Comparison of ENCODE assay signal across 8 mouse cellular contexts in the genomic region with DNA sequence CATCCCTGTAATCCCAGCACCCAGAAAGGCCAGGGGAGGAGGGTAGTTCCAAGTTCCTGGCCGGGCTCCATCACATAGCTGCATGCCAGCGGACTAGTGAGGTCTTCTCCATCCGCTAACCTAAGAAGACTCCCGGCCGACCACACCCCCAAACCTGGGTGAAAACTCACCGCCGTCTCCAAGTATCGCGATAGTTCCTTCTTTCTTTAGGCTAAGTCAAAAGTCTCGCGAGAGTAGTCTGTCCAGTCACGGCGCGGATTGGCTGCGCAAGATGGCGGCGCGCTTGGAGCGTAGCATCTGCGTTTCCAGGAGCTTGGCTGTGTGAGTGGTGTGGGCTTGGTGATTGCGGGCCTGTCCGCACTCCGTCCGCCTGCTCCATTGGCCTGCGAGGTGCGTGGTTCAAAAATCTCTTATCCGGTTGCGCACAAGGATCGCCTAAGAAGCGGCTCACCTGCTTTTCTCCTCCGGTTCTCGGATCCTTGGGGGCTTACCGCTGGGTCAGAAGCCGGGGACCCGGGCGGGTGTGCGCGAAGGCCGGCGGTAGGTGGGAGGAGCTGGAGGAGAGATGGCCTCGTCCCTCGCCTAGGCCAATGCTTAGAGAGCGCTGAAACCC. TPM values are rescaled to one million over a fixed set of nuclear protein-coding genes. Genes with fewer than 3 reads are reported as not detected.
DNase-seq lines count a peak whose midpoint lies in the region; ATAC-seq and TF ChIP-seq lines count a peak whose summit lies in the region.

A gene (plus strand): TSS at position 236 of the 613 bp plus-strand sequence.

- TF ChIP-seq CTCF in E14TG2a.4 (conservative IDR thresholded peaks at IDR 0.05; ENCODE audit: low read length) = no peak
- TF ChIP-seq CTCF in heart, postnatal 0 days (IDR thresholded peaks at IDR 0.05; ENCODE audit: low read depth) = no peak
- TF ChIP-seq CTCF in testis, adult 2 months (IDR thresholded peaks at IDR 0.05; ENCODE audit: control insufficient read depth, insufficient read depth, insufficient replicate concordance, low read depth, low read length) = no peak

- DNase-seq in c-Kit-positive CD71-positive TER-119-positive erythroid progenitor cells, embryonic 14.5 days (ENCODE audit: low spot score) = peak; percentile 97
- peak; percentile 99 for DNase-seq in heart, postnatal 0 days (ENCODE audit: low spot score)
- DNase-seq in kidney, postnatal 4 days = peak; percentile 93 to 96

- TF ChIP-seq POLR2A in testis, adult 2 months (IDR thresholded peaks at IDR 0.05; ENCODE audit: control insufficient read depth, low read depth, low read length) = peak; percentile 99

- peak; percentile 69 for TF ChIP-seq EP300 in heart, postnatal 0 days (IDR thresholded peaks at IDR 0.05; ENCODE audit: low read depth)

- peak within 1 kb of the TSS; percentile 72 for H3K4me2 ChIP-seq in forebrain, embryonic 12.5 days
- H3K4me2 ChIP-seq in heart, postnatal 0 days (ENCODE audit: low read depth, low read length) = peak within 1 kb of the TSS; percentile 71
- peak within 1 kb of the TSS; percentile 65 for H3K4me2 ChIP-seq in liver, embryonic 16.5 days (ENCODE audit: low read depth, low read length)
- peak within 1 kb of the TSS; percentile 84 for H3K4me2 ChIP-seq in neural tube, embryonic 13.5 days

- ATAC-seq in forebrain, embryonic 12.5 days (ENCODE audit: low FRiP score) = peak; percentile 97
- peak; percentile 93 for ATAC-seq in heart, postnatal 0 days (ENCODE audit: insufficient read depth, low read depth)
- ATAC-seq in liver, embryonic 16.5 days (ENCODE audit: low read depth) = peak; percentile 94
- ATAC-seq in neural tube, embryonic 13.5 days (ENCODE audit: low read depth) = peak; percentile 96

- peak within 1 kb of the TSS; percentile 89 for H3K4me3 ChIP-seq in E14TG2a.4 (replicated peaks; ENCODE audit: low read length)
- peak within 1 kb of the TSS; percentile 77 for H3K4me3 ChIP-seq in forebrain, embryonic 12.5 days (replicated peaks)
- peak within 1 kb of the TSS; percentile 74 for H3K4me3 ChIP-seq in heart, postnatal 0 days (ENCODE audit: low read depth, low read length)
- H3K4me3 ChIP-seq in liver, embryonic 16.5 days (ENCODE audit: low read depth, low read length) = peak within 1 kb of the TSS; percentile 80
- peak within 1 kb of the TSS; percentile 80 for H3K4me3 ChIP-seq in neural tube, embryonic 13.5 days
- peak within 1 kb of the TSS; percentile 96 for H3K4me3 ChIP-seq in testis, adult 2 months (ENCODE audit: control insufficient read depth, low read depth, low read length)

- H3K4me1 ChIP-seq in E14TG2a.4 (replicated peaks; ENCODE audit: low read depth, low read length) = peaks cover 56% of the 10 kb centered on the region
- H3K4me1 ChIP-seq in forebrain, embryonic 12.5 days = peaks cover 16% of the 10 kb centered on the region
- peaks cover 11% of the 10 kb centered on the region for H3K4me1 ChIP-seq in heart, postnatal 0 days (ENCODE audit: control insufficient read depth, insufficient read depth)
- H3K4me1 ChIP-seq in liver, embryonic 16.5 days (ENCODE audit: control insufficient read depth, low read depth, low read length) = peaks cover 10% of the 10 kb centered on the region; the same call in 1 of the 2 replicates
- H3K4me1 ChIP-seq in neural tube, embryonic 13.5 days (replicated peaks) = peaks cover 24% of the 10 kb centered on the region
- H3K4me1 ChIP-seq in testis, adult 2 months (ENCODE audit: control insufficient read depth, insufficient read depth, low read length) = peaks cover 2% of the 10 kb centered on the region; the same call in 1 of the 2 replicates

- H3K36me3 ChIP-seq in E14TG2a.4 (ENCODE audit: insufficient read depth, low read length) = peaks cover 36% of the 10 kb centered on the region
- peaks cover 27% of the 10 kb centered on the region for H3K36me3 ChIP-seq in forebrain, embryonic 12.5 days (replicated peaks)
- peaks cover 22% of the 10 kb centered on the region for H3K36me3 ChIP-seq in heart, postnatal 0 days (replicated peaks; ENCODE audit: control insufficient read depth, insufficient read depth, low read length)
- H3K36me3 ChIP-seq in liver, embryonic 16.5 days (ENCODE audit: control insufficient read depth, insufficient read depth) = peaks cover 9% of the 10 kb centered on the region
- peaks cover 22% of the 10 kb centered on the region for H3K36me3 ChIP-seq in neural tube, embryonic 13.5 days
- no peaks in the 10 kb centered on the region for H3K36me3 ChIP-seq in testis, adult 2 months (ENCODE audit: control insufficient read depth, insufficient read depth, low read length)

- WGBS in forebrain, embryonic 12.5 days = under 1% methylated on average over 43 of the region's 43 CpGs
- under 1% methylated on average over 43 of the region's 43 CpGs for WGBS in heart, postnatal 0 days
- WGBS in liver, embryonic 16.5 days (ENCODE audit: insufficient replicate concordance) = 0% methylated on average over 43 of the region's 43 CpGs
- WGBS in neural tube, embryonic 13.5 days = under 1% methylated on average over 43 of the region's 43 CpGs

- H3K9me3 ChIP-seq in E14TG2a.4 (ENCODE audit: low read length) = no peaks in the 10 kb centered on the region
- H3K9me3 ChIP-seq in forebrain, embryonic 12.5 days = no peaks in the 10 kb centered on the region
- H3K9me3 ChIP-seq in heart, postnatal 0 days (replicated peaks; ENCODE audit: control insufficient read depth, low read length) = no peaks in the 10 kb centered on the region
- H3K9me3 ChIP-seq in liver, embryonic 16.5 days (replicated peaks; ENCODE audit: control insufficient read depth, low read length) = no peaks in the 10 kb centered on the region
- H3K9me3 ChIP-seq in neural tube, embryonic 13.5 days = no peaks in the 10 kb centered on the region

- H3K27me3 ChIP-seq in E14TG2a.4 (ENCODE audit: insufficient read depth, low read length) = no peaks in the 10 kb centered on the region
- no peaks in the 10 kb centered on the region for H3K27me3 ChIP-seq in forebrain, embryonic 12.5 days
- no peaks in the 10 kb centered on the region for H3K27me3 ChIP-seq in heart, postnatal 0 days (ENCODE audit: control insufficient read depth, insufficient read depth, low read length)
- no peaks in the 10 kb centered on the region for H3K27me3 ChIP-seq in liver, embryonic 16.5 days (ENCODE audit: control insufficient read depth, insufficient read depth, low read depth, low read length)
- no peaks in the 10 kb centered on the region for H3K27me3 ChIP-seq in neural tube, embryonic 13.5 days
- no peaks in the 10 kb centered on the region for H3K27me3 ChIP-seq in testis, adult 2 months (ENCODE audit: control insufficient read depth, insufficient read depth, low read length)

- H3K27ac ChIP-seq in forebrain, embryonic 12.5 days = peak within 1 kb of the TSS; percentile 91
- peak within 1 kb of the TSS; percentile 90 for H3K27ac ChIP-seq in heart, postnatal 0 days (ENCODE audit: low read depth)
- peak within 1 kb of the TSS; percentile 76 for H3K27ac ChIP-seq in liver, embryonic 16.5 days (ENCODE audit: low read length)
- peak within 1 kb of the TSS; percentile 95 for H3K27ac ChIP-seq in neural tube, embryonic 13.5 days (replicated peaks)
- H3K27ac ChIP-seq in testis, adult 2 months (ENCODE audit: control insufficient read depth, insufficient read depth, low read depth, low read length) = peak within 1 kb of the TSS; percentile 84

- H3K9ac ChIP-seq in forebrain, embryonic 12.5 days = peak within 1 kb of the TSS; percentile 87
- peak within 1 kb of the TSS; percentile 67 for H3K9ac ChIP-seq in heart, postnatal 0 days (replicated peaks; ENCODE audit: low read depth, low read length)
- H3K9ac ChIP-seq in liver, embryonic 16.5 days (ENCODE audit: low read depth, low read length) = peak within 1 kb of the TSS; percentile 71
- peak within 1 kb of the TSS; percentile 79 for H3K9ac ChIP-seq in neural tube, embryonic 13.5 days

RNA-seq across cellular contexts. Expression of the gene that starts here (rescaled TPM):
- polyA plus RNA-seq in forebrain, embryonic 12.5 days (2016; fragmentation: Nextera tagmentation; extraction: Ambion mirVana) = 56.6 and 60.4 TPM in 2 replicates
- total RNA-seq in heart, postnatal 0 days (2014; rRNA removed; ENCODE audit: low replicate concordance) = 3.6 and 5.2 TPM in 2 replicates
- 12.7 and 16.2 TPM in 2 replicates for polyA plus RNA-seq in heart, postnatal 0 days (2015; fragmentation: Nextera tagmentation; extraction: Ambion mirVana)
- 15.5 and 16.6 TPM in 2 replicates for polyA plus RNA-seq in liver, embryonic 16.5 days (2015; fragmentation: Nextera tagmentation; extraction: Ambion mirVana)
- 40.2 and 49.8 TPM in 2 replicates for polyA plus RNA-seq in neural tube, embryonic 13.5 days (2015; fragmentation: Nextera tagmentation; extraction: Ambion mirVana)
- polyA plus RNA-seq in testis, adult 2 months (2012; rRNA removed) = 5.3 and 6.4 TPM in 2 replicates

Comparison
In these comparisons a context has a peak if more than half of its experiments do, and no peak if none do; other contexts are left out.
1. Peak in every context shown above with its lines: DNase-seq, ATAC-seq, H3K4me3 ChIP-seq and H3K27ac ChIP-seq.